Mouse (Mus musculus) limb, embryonic 13.5 days (tissue): ENCODE measurements at regions not wholly inside any gene's neighbourhood (a gene's known extent, or its start where the extent isn't known, plus 50 kb on each side); places are given as distances from the start of the nearest gene placed in this dataset.

Experiments used
- ATAC-seq: fragments of 200-750 bp; cut with Nextera tagmentation; 2 replicates; pipeline ENCODE4 v1.8.0; 2017; ENCODE audit warnings: low read depth, moderate number of reproducible peaks, moderate TSS enrichment; ENCODE audit not compliant: low FRiP score
- H3K27ac ChIP-seq: fragments of 300-500 bp; sonication (generic); 2 replicates; pipeline ENCODE4 v1.5.1; 2015; ENCODE audit warnings: inconsistent platforms, mild to moderate bottlenecking, moderate library complexity
- H3K27me3 ChIP-seq: fragments of 300-500 bp; sonication (generic); 2 replicates; pipeline ENCODE4 v1.6.1; 2015; ENCODE audit warnings: mild to moderate bottlenecking, inconsistent platforms
- H3K36me3 ChIP-seq: fragments of 300-500 bp; sonication (generic); 2 replicates; pipeline ENCODE4 v1.6.1; 2015; ENCODE audit warnings: inconsistent platforms, mild to moderate bottlenecking, moderate library complexity
- H3K4me1 ChIP-seq: fragments of 300-500 bp; sonication (generic); 2 replicates; pipeline ENCODE4 v1.6.1; 2015; ENCODE audit warnings: inconsistent platforms
- H3K4me2 ChIP-seq: fragments of 300-500 bp; sonication (generic); replicated peaks from 2 replicates; pipeline ENCODE4 v1.6.1; 2015; ENCODE audit warnings: inconsistent platforms, mild to moderate bottlenecking, moderate library complexity
- H3K4me3 ChIP-seq: fragments of 300-500 bp; sonication (generic); 2 replicates; pipeline ENCODE4 v1.5.1; 2015; ENCODE audit warnings: moderate library complexity, mild to moderate bottlenecking, inconsistent platforms
- H3K9ac ChIP-seq: fragments of 300-500 bp; sonication (generic); 2 replicates; pipeline ENCODE4 v1.6.1; 2015; ENCODE audit warnings: mild to moderate bottlenecking, inconsistent platforms
- H3K9me3 ChIP-seq: fragments of 300-500 bp; sonication (generic); 2 replicates; pipeline ENCODE4 v1.6.1; 2016; ENCODE audit warnings: inconsistent platforms
- WGBS: fragments of 180-500 bp; shearing (Covaris S2); methylation state at CpG from one replicate; pipeline ENCODE4 v1.1.7; 2015; 5-methylcytosine and 5-hydroxymethylcytosine counted together

- ATAC-seq, result no peak
- H3K9ac ChIP-seq, result no peak overlapping the region
- WGBS, result 84% methylated on average over 8 of the region's 8 CpGs
- H3K9me3 ChIP-seq, result no peaks in the 10 kb centered on the region
- no peak overlapping the region for H3K4me2 ChIP-seq
- H3K27me3 ChIP-seq, result no peaks in the 10 kb centered on the region
- no peak overlapping the region for H3K4me3 ChIP-seq
- H3K4me1 ChIP-seq, result no peaks in the 10 kb centered on the region
- no peak overlapping the region for H3K27ac ChIP-seq
- no peaks in the 10 kb centered on the region for H3K36me3 ChIP-seq
Observed at GRCm38 (mm10) chr6:91573487-91573886, 57.8 kb downstream of the Lsm3 start.

- H3K27ac ChIP-seq, result no peak overlapping the region
- H3K4me3 ChIP-seq, result no peak overlapping the region
- H3K9ac ChIP-seq, result no peak overlapping the region
- no peak overlapping the region for H3K4me2 ChIP-seq
- no peaks in the 10 kb centered on the region for H3K9me3 ChIP-seq
- ATAC-seq, result no peak
- H3K36me3 ChIP-seq, result no peaks in the 10 kb centered on the region
- no peaks in the 10 kb centered on the region for H3K4me1 ChIP-seq
- 88% methylated on average over 10 of the region's 10 CpGs for WGBS
- no peaks in the 10 kb centered on the region for H3K27me3 ChIP-seq
Observed at GRCm38 (mm10) chr6:91574414-91574813, 58.7 kb downstream of the Lsm3 start.

GRCm38 (mm10) chr6:91575662-91576364 is 60.1 kb downstream of the Lsm3 start:
- H3K36me3 ChIP-seq, result no peaks in the 10 kb centered on the region
- H3K4me2 ChIP-seq, result no peak overlapping the region
- H3K9ac ChIP-seq, result no peak overlapping the region
- no peak overlapping the region for H3K4me3 ChIP-seq
- H3K27me3 ChIP-seq, result no peaks in the 10 kb centered on the region
- no peak overlapping the region for H3K27ac ChIP-seq
- WGBS, result 56% methylated on average over 4 of the region's 4 CpGs
- H3K9me3 ChIP-seq, result no peaks in the 10 kb centered on the region
- peak; percentile 61; the same call in 1 of the 2 replicates for ATAC-seq
- H3K4me1 ChIP-seq, result no peaks in the 10 kb centered on the region

GRCm38 (mm10) chr6:91576906-91577305 is 61.2 kb downstream of the Lsm3 start:
- H3K36me3 ChIP-seq, result no peaks in the 10 kb centered on the region
- ATAC-seq, result no peak
- no peaks in the 10 kb centered on the region for H3K4me1 ChIP-seq
- H3K27ac ChIP-seq, result no peak overlapping the region
- no peaks in the 10 kb centered on the region for H3K9me3 ChIP-seq
- H3K4me2 ChIP-seq, result no peak overlapping the region
- no peaks in the 10 kb centered on the region for H3K27me3 ChIP-seq
- no peak overlapping the region for H3K4me3 ChIP-seq
- H3K9ac ChIP-seq, result 0 out of 2 replicates have a peak overlapping the region, but pooled peaks have one; percentile 13
- WGBS, result 42% methylated on average over 15 of the region's 15 CpGs

- Histone ChIP-seq H3K4me3 (no peak overlapping the region), H3K27me3 (no peaks in the 10 kb centered on the region), H3K36me3 (no peaks in the 10 kb centered on the region), H3K4me1 (no peaks in the 10 kb centered on the region), H3K4me2 (no peak overlapping the region), H3K27ac (no peak overlapping the region), H3K9me3 (no peaks in the 10 kb centered on the region), H3K9ac (no peak overlapping the region)
- ATAC-seq, result no peak
- 86% methylated on average over 10 of the region's 10 CpGs for WGBS
Observed at GRCm38 (mm10) chr6:91579666-91580065, 63.9 kb downstream of the Lsm3 start.

- H3K4me1 ChIP-seq, result no peaks in the 10 kb centered on the region
- H3K4me3 ChIP-seq, result no peak overlapping the region
- 85% methylated on average over 6 of the region's 6 CpGs for WGBS
- H3K36me3 ChIP-seq, result no peaks in the 10 kb centered on the region
- no peaks in the 10 kb centered on the region for H3K9me3 ChIP-seq
- H3K27me3 ChIP-seq, result no peaks in the 10 kb centered on the region
- no peak overlapping the region for H3K9ac ChIP-seq
- no peak for ATAC-seq
- no peak overlapping the region for H3K4me2 ChIP-seq
- H3K27ac ChIP-seq, result no peak overlapping the region
Observed at GRCm38 (mm10) chr6:91580607-91581006, 64.9 kb downstream of the Lsm3 start.

GRCm38 (mm10) chr6:91582338-91582737 is 66.6 kb downstream of the Lsm3 start:
- Histone ChIP-seq H3K4me3 (no peak overlapping the region), H3K27ac (no peak overlapping the region), H3K4me1 (no peaks in the 10 kb centered on the region), H3K36me3 (no peaks in the 10 kb centered on the region), H3K27me3 (no peaks in the 10 kb centered on the region), H3K9me3 (no peaks in the 10 kb centered on the region), H3K9ac (no peak overlapping the region), H3K4me2 (no peak overlapping the region)
- WGBS, result 90% methylated on average over 5 of the region's 5 CpGs
- ATAC-seq, result no peak

GRCm38 (mm10) chr6:91583346-91583745 is 67.6 kb downstream of the Lsm3 start:
- Histone ChIP-seq H3K4me3 (no peak overlapping the region), H3K27me3 (no peaks in the 10 kb centered on the region), H3K4me1 (no peaks in the 10 kb centered on the region), H3K4me2 (no peak overlapping the region), H3K36me3 (no peaks in the 10 kb centered on the region), H3K9ac (no peak overlapping the region), H3K9me3 (no peaks in the 10 kb centered on the region), H3K27ac (no peak overlapping the region)
- no peak for ATAC-seq
- WGBS, result 85% methylated on average over 5 of the region's 5 CpGs

GRCm38 (mm10) chr6:91585543-91585942 is 69.8 kb downstream of the Lsm3 start:
- H3K4me3 ChIP-seq, result no peak overlapping the region
- no peak overlapping the region for H3K4me2 ChIP-seq
- H3K36me3 ChIP-seq, result no peaks in the 10 kb centered on the region
- no peak overlapping the region for H3K27ac ChIP-seq
- H3K9me3 ChIP-seq, result no peaks in the 10 kb centered on the region
- no peaks in the 10 kb centered on the region for H3K27me3 ChIP-seq
- no peaks in the 10 kb centered on the region for H3K4me1 ChIP-seq
- H3K9ac ChIP-seq, result no peak overlapping the region
- 82% methylated on average over 3 of the region's 3 CpGs for WGBS
- no peak for ATAC-seq

GRCm38 (mm10) chr6:91589181-91589580 is 73.5 kb downstream of the Lsm3 start:
- no peaks in the 10 kb centered on the region for H3K27me3 ChIP-seq
- peak overlapping the region; percentile 58; the same call in 1 of the 2 replicates for H3K27ac ChIP-seq
- no peak overlapping the region for H3K4me2 ChIP-seq
- ATAC-seq, result no peak
- peaks cover 6% of the 10 kb centered on the region for H3K4me1 ChIP-seq
- WGBS, result 60% methylated on average over 4 of the region's 4 CpGs
- no peaks in the 10 kb centered on the region for H3K36me3 ChIP-seq
- no peaks in the 10 kb centered on the region for H3K9me3 ChIP-seq
- no peak overlapping the region for H3K4me3 ChIP-seq
- no peak overlapping the region for H3K9ac ChIP-seq

- peak; percentile 39; the same call in 1 of the 2 replicates for ATAC-seq
- no peaks in the 10 kb centered on the region for H3K9me3 ChIP-seq
- WGBS, result 50% methylated on average over 6 of the region's 6 CpGs
Observed at GRCm38 (mm10) chr6:91590395-91590794, 74.7 kb downstream of the Lsm3 start.

GRCm38 (mm10) chr6:91590806-91591571 is 75.3 kb downstream of the Lsm3 start:
- no peaks in the 10 kb centered on the region for H3K27me3 ChIP-seq
- 50% methylated on average over 8 of the region's 8 CpGs for WGBS
- H3K4me2 ChIP-seq, result no peak overlapping the region
- H3K27ac ChIP-seq, result no peak overlapping the region
- H3K9me3 ChIP-seq, result no peaks in the 10 kb centered on the region
- H3K4me3 ChIP-seq, result no peak overlapping the region
- H3K4me1 ChIP-seq, result peaks cover 6% of the 10 kb centered on the region
- H3K36me3 ChIP-seq, result no peaks in the 10 kb centered on the region
- H3K9ac ChIP-seq, result no peak overlapping the region
- ATAC-seq, result no peak

More at GRCm38 (mm10) chr6:91590395-91590794, 74.7 kb downstream of the Lsm3 start:
- no peak overlapping the region for H3K9ac ChIP-seq
- H3K36me3 ChIP-seq, result no peaks in the 10 kb centered on the region
- H3K27me3 ChIP-seq, result no peaks in the 10 kb centered on the region
- H3K27ac ChIP-seq, result no peak overlapping the region
- H3K4me3 ChIP-seq, result no peak overlapping the region
- peaks cover 6% of the 10 kb centered on the region for H3K4me1 ChIP-seq
- H3K4me2 ChIP-seq, result no peak overlapping the region
